Mouse (Mus musculus) mouse trophoblast stem cell (cell line): ENCODE measurements around the gene Fam186b.
"Not testable (repeated sequence)": the region's sequence is repeated elsewhere in the genome, so short reads cannot be mapped to it uniquely, and the experiment has no call there.

ENCODE experiments used
- in situ Hi-C, 2 experiments: fragments of 300-500 bp; cut with MseI, MboI; formaldehyde crosslinking; loops; 2 replicates in 1 of 2; 3 replicates in 1 of 2; pipeline ENCODE4 v1.15.1; 2025

Gene Fam186b

GRCm38 (mm10) chr15:99259730-99260252, 35.9 kb downstream of the Fam186b start:
- in situ Hi-C loops, result no loop called here

- in situ Hi-C loops, result no loop called here
Measured at GRCm38 (mm10) chr15:99259167-99259729, 36.4 kb downstream of the Fam186b start.

- in situ Hi-C loops, result no loop called here
Measured at GRCm38 (mm10) chr15:99255241-99255749, 40.4 kb downstream of the Fam186b start.

- in situ Hi-C loops, result no loop called here
Measured at GRCm38 (mm10) chr15:99254477-99255005, 41.1 kb downstream of the Fam186b start.

GRCm38 (mm10) chr15:99253772-99254171, 41.9 kb downstream of the Fam186b start:
- in situ Hi-C loops, result no loop called here

- in situ Hi-C loops, result not testable (repeated sequence)
Measured at GRCm38 (mm10) chr15:99253175-99253479, 42.6 kb downstream of the Fam186b start.

GRCm38 (mm10) chr15:99252381-99253174, 43.1 kb downstream of the Fam186b start:
- in situ Hi-C loops, result no loop called here

GRCm38 (mm10) chr15:99251626-99252380, 43.9 kb downstream of the Fam186b start, which contains the start of gene Mcrs1:
Gene Mcrs1, minus strand, starts transcription at chr15:99251961.
- in situ Hi-C loops, result no loop called here

GRCm38 (mm10) chr15:99251111-99251510, 44.6 kb downstream of the Fam186b start:
- in situ Hi-C loops, result not testable (repeated sequence)

- in situ Hi-C loops, result no loop called here
Measured at GRCm38 (mm10) chr15:99249938-99250337, 45.8 kb downstream of the Fam186b start.

GRCm38 (mm10) chr15:99248972-99249371, 46.7 kb downstream of the Fam186b start:
- in situ Hi-C loops, result no loop called here

- in situ Hi-C loops, result not testable (repeated sequence)
Measured at GRCm38 (mm10) chr15:99246736-99247135, 49.0 kb downstream of the Fam186b start.

- in situ Hi-C loops, result no loop called here
Measured at GRCm38 (mm10) chr15:99242045-99242444, 53.6 kb downstream of the Fam186b start.

- in situ Hi-C loops, result no loop called here
Measured at GRCm38 (mm10) chr15:99241249-99241648, 54.4 kb downstream of the Fam186b start.

- in situ Hi-C loops, result no loop called here
Measured at GRCm38 (mm10) chr15:99240129-99240528, 55.6 kb downstream of the Fam186b start.

- in situ Hi-C loops, result no loop called here
Measured at GRCm38 (mm10) chr15:99238006-99238405, 57.7 kb downstream of the Fam186b start.

GRCm38 (mm10) chr15:99234326-99235010, 61.2 kb downstream of the Fam186b start:
- in situ Hi-C loops, result no loop called here

GRCm38 (mm10) chr15:99233719-99234118, 62.0 kb downstream of the Fam186b start:
- in situ Hi-C loops, result no loop called here

GRCm38 (mm10) chr15:99231998-99232397, 63.7 kb downstream of the Fam186b start:
- in situ Hi-C loops, result no loop called here

- in situ Hi-C loops, result no loop called here
Measured at GRCm38 (mm10) chr15:99226090-99226489, 69.6 kb downstream of the Fam186b start.

GRCm38 (mm10) chr15:99225081-99225810, 70.4 kb downstream of the Fam186b start:
- in situ Hi-C loops, result no loop called here
